Mouse (Mus musculus) erythroblast, embryonic 14.5 days (primary cell): ENCODE measurements around the gene A530084C06Rik.

ENCODE experiments used
- GATA1 ChIP-seq: IDR thresholded peaks from 2 replicates; pipeline ENCODE4 v1.6.1; 2012; ENCODE audit warnings: low read length, inconsistent platforms, mixed read lengths
- TAL1 ChIP-seq: IDR thresholded peaks from 3 replicates; pipeline ENCODE4 v1.6.1; 2012; ENCODE audit warnings: low read length, inconsistent platforms, mixed read lengths

- TF ChIP-seq TAL1 (no peak), GATA1 (no peak)
Measured at GRCm38 (mm10) chr13:31577576-31577975, 18.4 kb upstream of the A530084C06Rik start.
